Mouse (Mus musculus): ENCODE data around the gene Nap1l4. TPM values are rescaled to one million over a fixed set of nuclear protein-coding genes. Genes with fewer than 3 reads are reported as not detected.
"Not testable (repeated sequence)": the region's sequence is repeated elsewhere in the genome, so short reads cannot be mapped to it uniquely, and the experiment has no call there.

Gene Nap1l4
- polyA plus RNA-seq, 1 experiment from 2014 or later: 375 TPM

DNA sequence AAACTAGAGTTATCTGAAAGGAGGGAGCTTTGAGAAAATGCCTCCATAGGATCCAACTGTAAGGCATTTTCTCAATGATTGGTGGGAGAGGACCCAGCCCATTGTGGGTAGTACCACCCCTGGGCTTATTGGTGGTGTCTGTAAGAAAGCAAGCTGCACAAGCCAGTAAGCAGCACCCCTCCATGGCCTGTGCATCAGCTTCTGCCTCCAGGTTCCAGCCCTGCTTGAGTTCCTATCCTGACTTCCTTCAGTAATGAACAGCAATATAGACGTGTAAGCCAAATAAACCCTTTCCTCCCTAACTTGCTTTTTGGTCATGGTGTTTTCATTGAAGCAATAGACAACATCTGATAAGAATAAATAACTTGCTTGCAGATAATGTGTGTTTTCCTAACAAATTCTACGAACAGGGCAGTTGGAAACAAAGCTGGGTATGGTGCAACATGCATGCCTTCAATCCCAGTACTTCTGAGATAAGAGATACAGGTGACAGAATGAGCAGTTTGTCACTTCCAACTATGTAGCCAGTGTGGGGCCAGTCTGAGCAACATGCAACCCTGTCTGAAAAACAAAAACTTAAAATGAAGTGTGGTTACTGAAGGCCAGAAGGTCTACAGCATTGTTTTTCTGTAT lies 798 bp upstream of the Nap1l4 start:
- Histone ChIP-seq H3K4me1 (peaks cover 23% of the 10 kb centered on the region), H3K27me3 (ENCODE audit: poor library complexity, severe bottlenecking) (no peaks in the 10 kb centered on the region), H3K4me3 (peak overlapping the region; percentile 87), H3K27ac (peak overlapping the region; percentile 96), H3K36me3 (replicated peaks) (peaks cover 35% of the 10 kb centered on the region), H3K9me3 (no peaks in the 10 kb centered on the region)
- no peak for DNase-seq (ENCODE audit: extremely low spot score, low spot score)
- WGBS: 44% methylated on average over 2 of the region's 2 CpGs

- DNase-seq (ENCODE audit: extremely low spot score, low spot score): no peak
- WGBS: under 1% methylated on average over 59 of the region's 63 CpGs
- peaks cover 29% of the 10 kb centered on the region for H3K4me1 ChIP-seq
- H3K27ac ChIP-seq: peak overlapping the region; percentile 96
- no peaks in the 10 kb centered on the region for H3K27me3 ChIP-seq (ENCODE audit: poor library complexity, severe bottlenecking)
- no peaks in the 10 kb centered on the region for H3K9me3 ChIP-seq
- peaks cover 32% of the 10 kb centered on the region for H3K36me3 ChIP-seq (replicated peaks)
- peak overlapping the region; percentile 87 for H3K4me3 ChIP-seq
Measured at GRCm38 (mm10) chr7:143548231-143548961, 510 bp downstream of the Nap1l4 start.

- DNase-seq (ENCODE audit: extremely low spot score, low spot score): no peak
- Histone ChIP-seq H3K4me3 (peak overlapping the region; percentile 87), H3K4me1 (peaks cover 35% of the 10 kb centered on the region), H3K9me3 (no peaks in the 10 kb centered on the region), H3K27ac (no peak overlapping the region), H3K27me3 (ENCODE audit: poor library complexity, severe bottlenecking) (no peaks in the 10 kb centered on the region), H3K36me3 (replicated peaks) (peaks cover 35% of the 10 kb centered on the region)
- 81% methylated on average over 2 of the region's 2 CpGs for WGBS
Measured at GRCm38 (mm10) chr7:143546554-143546953, 2.4 kb downstream of the Nap1l4 start.

GRCm38 (mm10) chr7:143544368-143544767 lies 4.5 kb downstream of the Nap1l4 start:
- Histone ChIP-seq H3K27me3 (ENCODE audit: poor library complexity, severe bottlenecking) (no peaks in the 10 kb centered on the region), H3K4me1 (peaks cover 28% of the 10 kb centered on the region), H3K27ac (no peak overlapping the region), H3K4me3 (no peak overlapping the region), H3K9me3 (no peaks in the 10 kb centered on the region), H3K36me3 (replicated peaks) (peaks cover 53% of the 10 kb centered on the region)
- DNase-seq (ENCODE audit: extremely low spot score, low spot score): peak; percentile 24
- 93% methylated on average over 2 of the region's 2 CpGs for WGBS

DNA sequence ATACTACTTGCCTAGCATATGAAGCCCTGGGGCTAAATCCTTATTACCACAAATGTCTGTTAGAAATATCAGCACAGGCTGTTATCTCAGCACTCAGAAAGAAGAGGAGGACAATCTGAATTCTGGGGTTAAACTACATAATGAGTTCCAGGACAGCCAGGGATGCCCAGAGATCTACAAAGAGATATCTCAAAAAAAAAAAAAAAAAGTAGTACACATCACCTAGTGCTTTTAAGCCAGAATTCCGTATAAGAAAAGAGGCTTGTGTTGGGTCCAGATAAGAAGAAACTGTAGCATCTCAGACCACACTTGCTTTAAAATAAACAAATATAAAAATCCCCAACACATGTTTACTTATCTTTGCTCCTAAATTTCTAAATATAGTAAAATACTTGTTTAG lies 10.2 kb downstream of the Nap1l4 start:
- DNase-seq (ENCODE audit: extremely low spot score, low spot score): no peak
- peaks cover 82% of the 10 kb centered on the region for H3K36me3 ChIP-seq (replicated peaks)
- WGBS: 86% methylated on average over 1 of the region's 1 CpGs

DNA sequence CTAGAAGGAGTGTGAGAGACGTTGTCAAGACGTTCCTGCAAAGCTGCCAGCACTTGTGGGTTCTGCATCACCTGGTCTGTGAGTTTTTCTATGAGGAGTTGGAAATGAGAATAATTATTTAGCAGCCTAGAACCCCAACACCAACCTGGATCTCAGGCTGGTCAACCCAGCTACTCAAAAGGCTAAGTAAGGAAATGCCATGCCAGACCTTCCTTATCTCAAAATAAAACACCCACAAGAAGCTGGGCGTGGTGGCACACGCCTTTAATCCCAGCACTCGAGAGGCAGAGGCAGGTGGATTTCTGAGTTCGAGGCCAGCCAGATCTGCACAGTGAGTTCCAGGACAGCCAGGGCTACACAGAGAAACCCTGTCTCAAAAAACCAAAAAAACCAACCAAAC lies 10.7 kb downstream of the Nap1l4 start:
- 90% methylated on average over 6 of the region's 6 CpGs for WGBS
- not testable (repeated sequence) for H3K27ac ChIP-seq; H3K9me3 ChIP-seq; H3K27me3 ChIP-seq (ENCODE audit: poor library complexity, severe bottlenecking); H3K4me3 ChIP-seq; DNase-seq (ENCODE audit: extremely low spot score, low spot score); H3K4me1 ChIP-seq
- peaks cover 86% of the 10 kb centered on the region for H3K36me3 ChIP-seq (replicated peaks)

More for the DNA sequence above, 10.2 kb downstream of the Nap1l4 start:
- H3K4me3 ChIP-seq: no peak overlapping the region
- H3K4me1 ChIP-seq: peaks cover 9% of the 10 kb centered on the region; the same call in 1 of the 2 replicates
- no peaks in the 10 kb centered on the region for H3K9me3 ChIP-seq
- H3K27ac ChIP-seq: no peak overlapping the region
- no peaks in the 10 kb centered on the region for H3K27me3 ChIP-seq (ENCODE audit: poor library complexity, severe bottlenecking)

DNA sequence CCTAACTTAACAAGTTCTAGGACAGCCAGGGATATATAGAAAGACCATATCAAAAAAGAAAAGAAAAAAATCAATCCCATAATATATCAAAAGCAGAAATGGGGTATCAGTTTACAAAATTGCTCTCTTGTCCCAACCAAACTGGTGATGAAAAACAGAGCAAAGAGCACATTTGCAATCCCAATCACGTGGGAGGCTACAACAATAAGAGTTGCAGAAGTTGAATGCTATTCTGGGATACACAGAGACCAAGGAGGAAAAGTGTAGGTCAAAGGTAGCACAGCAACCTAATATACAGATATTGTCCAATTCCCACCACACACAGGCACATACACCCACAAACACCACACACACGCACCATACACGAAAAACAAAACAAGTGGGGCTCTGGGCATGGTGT lies 12.7 kb downstream of the Nap1l4 start:
- Histone ChIP-seq H3K9me3 (no peaks in the 10 kb centered on the region), H3K27ac (no peak overlapping the region), H3K36me3 (replicated peaks) (peaks cover 99% of the 10 kb centered on the region), H3K4me3 (no peak overlapping the region), H3K27me3 (ENCODE audit: poor library complexity, severe bottlenecking) (no peaks in the 10 kb centered on the region), H3K4me1 (no peaks in the 10 kb centered on the region)
- DNase-seq (ENCODE audit: extremely low spot score, low spot score): no peak
- 92% methylated on average over 3 of the region's 3 CpGs for WGBS

GRCm38 (mm10) chr7:143533284-143533683 lies 15.6 kb downstream of the Nap1l4 start:
- WGBS: 88% methylated on average over 2 of the region's 2 CpGs
- H3K4me3 ChIP-seq: no peak overlapping the region
- no peaks in the 10 kb centered on the region for H3K4me1 ChIP-seq
- DNase-seq (ENCODE audit: extremely low spot score, low spot score): no peak
- H3K27ac ChIP-seq: no peak overlapping the region
- H3K27me3 ChIP-seq (ENCODE audit: poor library complexity, severe bottlenecking): no peaks in the 10 kb centered on the region
- peaks cover 100% of the 10 kb centered on the region for H3K36me3 ChIP-seq (replicated peaks)
- no peaks in the 10 kb centered on the region for H3K9me3 ChIP-seq

- Histone ChIP-seq H3K36me3 (replicated peaks) (peaks cover 100% of the 10 kb centered on the region), H3K4me1 (no peaks in the 10 kb centered on the region), H3K4me3 (no peak overlapping the region), H3K27me3 (ENCODE audit: poor library complexity, severe bottlenecking) (no peaks in the 10 kb centered on the region), H3K9me3 (no peaks in the 10 kb centered on the region), H3K27ac (no peak overlapping the region)
- no peak for DNase-seq (ENCODE audit: extremely low spot score, low spot score)
- 100% methylated on average over 1 of the region's 1 CpGs for WGBS
Measured at GRCm38 (mm10) chr7:143532410-143532809, 16.5 kb downstream of the Nap1l4 start.

GRCm38 (mm10) chr7:143519333-143519732 lies 29.6 kb downstream of the Nap1l4 start:
- peaks cover 100% of the 10 kb centered on the region for H3K36me3 ChIP-seq (replicated peaks)
- no peaks in the 10 kb centered on the region for H3K9me3 ChIP-seq
- WGBS: 90% methylated on average over 4 of the region's 4 CpGs

GRCm38 (mm10) chr7:143514416-143514768 lies 34.5 kb downstream of the Nap1l4 start:
- Histone ChIP-seq H3K36me3 (replicated peaks) (peaks cover 74% of the 10 kb centered on the region), H3K4me1 (no peaks in the 10 kb centered on the region), H3K9me3 (no peaks in the 10 kb centered on the region), H3K4me3 (no peak overlapping the region), H3K27me3 (ENCODE audit: poor library complexity, severe bottlenecking) (no peaks in the 10 kb centered on the region), H3K27ac (no peak overlapping the region)
- WGBS: 94% methylated on average over 4 of the region's 4 CpGs
- DNase-seq (ENCODE audit: extremely low spot score, low spot score): no peak

More at GRCm38 (mm10) chr7:143519333-143519732, 29.6 kb downstream of the Nap1l4 start:
- no peaks in the 10 kb centered on the region for H3K27me3 ChIP-seq (ENCODE audit: poor library complexity, severe bottlenecking)
- no peaks in the 10 kb centered on the region for H3K4me1 ChIP-seq
- DNase-seq (ENCODE audit: extremely low spot score, low spot score): no peak
- H3K27ac ChIP-seq: no peak overlapping the region
- H3K4me3 ChIP-seq: no peak overlapping the region

- 95% methylated on average over 10 of the region's 10 CpGs for WGBS
- H3K36me3 ChIP-seq (replicated peaks): peaks cover 69% of the 10 kb centered on the region
- no peaks in the 10 kb centered on the region for H3K27me3 ChIP-seq (ENCODE audit: poor library complexity, severe bottlenecking)
- no peak overlapping the region for H3K27ac ChIP-seq
- H3K4me1 ChIP-seq: no peaks in the 10 kb centered on the region
- H3K9me3 ChIP-seq: no peaks in the 10 kb centered on the region
- H3K4me3 ChIP-seq: no peak overlapping the region
- DNase-seq (ENCODE audit: extremely low spot score, low spot score): no peak
Measured at GRCm38 (mm10) chr7:143513763-143514415, 35.0 kb downstream of the Nap1l4 start.

DNA sequence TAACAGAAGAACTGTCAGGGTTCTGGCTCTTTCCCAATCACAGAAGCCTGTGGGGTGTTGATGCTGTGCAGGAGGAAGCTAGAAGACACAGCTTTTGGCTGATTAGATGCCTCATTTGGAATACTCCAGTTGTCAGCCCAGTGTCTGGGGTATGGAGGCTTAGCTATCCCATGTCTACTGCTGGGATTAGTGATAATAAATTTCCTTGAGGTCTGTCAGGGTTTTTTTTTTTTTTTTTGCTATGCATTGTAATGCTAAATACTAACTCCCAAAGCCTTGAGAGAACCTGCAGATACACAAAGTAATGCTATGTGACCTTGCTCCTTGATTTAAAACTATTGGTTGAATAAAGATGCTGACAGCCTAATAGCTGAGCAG lies 37.6 kb downstream of the Nap1l4 start:
- Histone ChIP-seq H3K27ac (no peak overlapping the region), H3K27me3 (ENCODE audit: poor library complexity, severe bottlenecking) (no peaks in the 10 kb centered on the region), H3K4me1 (no peaks in the 10 kb centered on the region), H3K36me3 (replicated peaks) (peaks cover 44% of the 10 kb centered on the region), H3K4me3 (no peak overlapping the region), H3K9me3 (no peaks in the 10 kb centered on the region)
- no peak for DNase-seq (ENCODE audit: extremely low spot score, low spot score)

Data from forebrain, embryonic 10.5 days (tissue).